Mouse (Mus musculus) layer of hippocampus, adult 18-20 months (tissue): ENCODE results near the gene Msx3. TPM values are rescaled to one million over a fixed set of nuclear protein-coding genes. Genes with fewer than 3 reads are reported as not detected.
A peak's percentile ranks its signal among the peaks of the same experiment; 100 is the strongest.

Experiments
- DNase-seq, 2 experiments: peaks; one replicate each; pipeline ENCODE4 v3.0.0; 2022; ENCODE audit warnings: low spot score in 2 of 2
- total RNA-seq, 2 experiments: library from RNA; stranded (reverse); gene quantifications; 2 replicates each; pipeline ENCODE4 v1.2.3; 2021

The Msx3 gene
- total RNA-seq, 2 experiments from 2014 or later = 0.15 TPM; not detected in 1

DNA sequence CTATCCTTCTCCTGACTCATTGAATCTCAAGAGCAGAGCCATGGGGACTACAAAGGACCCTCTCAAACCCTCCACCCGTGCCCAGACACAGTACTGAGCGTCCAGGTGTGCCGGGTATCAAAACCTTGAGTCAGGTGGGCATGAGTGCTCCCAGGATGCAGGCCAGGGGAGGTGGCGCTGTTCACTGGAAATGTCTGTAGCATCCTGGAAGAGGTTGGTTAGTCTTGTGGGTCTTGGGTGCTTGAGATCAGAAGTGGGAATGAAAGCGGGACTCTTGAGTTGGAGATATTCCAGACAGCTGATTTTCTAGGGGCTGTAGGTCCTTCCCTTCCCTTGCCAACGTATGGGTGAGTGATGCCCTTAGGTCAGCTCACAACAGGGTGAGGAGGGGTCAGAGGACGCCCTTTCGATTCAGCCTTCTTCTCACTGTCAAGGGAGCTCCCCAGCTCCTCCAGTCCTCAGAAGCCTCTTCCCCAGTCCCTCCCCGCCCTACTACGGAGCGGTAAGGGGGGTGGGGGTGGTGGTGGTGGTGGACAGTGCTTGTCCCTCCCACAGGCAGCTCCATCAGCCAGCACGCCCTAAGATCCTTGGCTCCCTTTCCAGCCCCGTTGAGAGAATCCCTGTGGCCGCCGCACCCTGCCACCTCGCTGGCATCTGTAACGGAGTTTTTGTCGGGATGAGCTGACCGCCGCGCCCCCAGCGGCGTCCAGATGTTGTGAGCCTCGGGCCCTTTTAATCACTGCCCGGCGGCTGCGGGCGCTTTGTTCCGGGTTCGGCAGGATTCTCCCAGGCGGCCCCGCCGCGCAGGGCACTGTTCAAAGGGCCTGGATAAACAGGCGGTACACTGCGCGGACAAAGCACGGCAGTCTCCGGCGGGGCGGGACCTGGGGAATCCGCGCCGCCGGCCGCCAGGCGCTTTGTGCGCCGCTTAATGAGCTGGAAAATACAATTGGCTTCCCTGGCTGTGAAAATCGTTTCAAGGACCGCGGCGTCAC is 8.8 kb upstream of the Msx3 start:
- DNase-seq = no peak

DNA sequence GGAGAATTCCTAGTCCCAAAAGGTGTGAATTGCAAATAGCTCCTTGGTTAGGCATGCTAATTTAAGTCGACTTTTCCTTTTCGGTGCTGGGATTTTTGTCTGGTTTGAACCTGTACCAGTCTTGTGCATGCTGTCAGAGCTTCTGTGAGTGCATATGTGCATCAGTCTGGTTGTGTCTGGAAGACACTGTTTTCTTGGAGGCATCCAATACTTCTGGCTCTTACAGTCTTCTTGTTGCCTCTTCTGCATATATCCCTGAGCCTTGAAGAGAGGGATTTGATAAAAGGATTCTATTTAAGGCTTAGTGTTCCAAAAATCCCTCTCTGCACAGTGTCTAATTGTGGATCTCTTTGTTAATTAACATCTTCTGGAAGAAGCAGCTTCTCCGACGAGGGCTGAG is 5.2 kb upstream of the Msx3 start:
- peak; percentile 36 to 77 for DNase-seq

DNA sequence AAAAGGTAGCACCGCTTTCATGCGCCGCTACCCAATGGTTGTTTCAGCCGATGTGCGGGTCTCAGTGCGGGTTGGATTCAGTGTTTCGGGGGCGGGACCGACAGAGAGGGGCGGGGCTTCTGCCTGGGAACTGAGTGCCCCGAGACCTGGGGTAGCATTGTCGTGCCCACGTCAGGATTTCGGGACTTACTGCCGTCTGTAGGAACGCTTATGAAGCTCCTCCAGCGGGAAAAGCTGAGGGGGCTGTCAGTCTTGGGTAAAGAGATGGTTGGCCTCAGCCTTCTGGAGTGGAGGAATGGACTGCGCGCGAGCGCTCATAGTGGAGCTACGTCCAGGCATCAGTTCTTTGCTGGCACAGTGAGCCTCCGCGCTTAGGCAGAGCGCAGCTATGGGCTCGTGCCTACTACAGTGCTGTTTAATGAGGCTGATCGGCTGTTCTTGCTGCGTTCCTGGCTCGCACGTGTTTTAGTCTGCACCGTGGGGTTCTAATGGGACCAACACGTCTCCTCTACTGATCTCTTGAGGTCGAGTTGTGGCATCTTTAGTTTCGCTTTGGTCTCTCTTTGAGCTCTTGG is 313 bp upstream of the Msx3 start:
- no peak for DNase-seq

DNA sequence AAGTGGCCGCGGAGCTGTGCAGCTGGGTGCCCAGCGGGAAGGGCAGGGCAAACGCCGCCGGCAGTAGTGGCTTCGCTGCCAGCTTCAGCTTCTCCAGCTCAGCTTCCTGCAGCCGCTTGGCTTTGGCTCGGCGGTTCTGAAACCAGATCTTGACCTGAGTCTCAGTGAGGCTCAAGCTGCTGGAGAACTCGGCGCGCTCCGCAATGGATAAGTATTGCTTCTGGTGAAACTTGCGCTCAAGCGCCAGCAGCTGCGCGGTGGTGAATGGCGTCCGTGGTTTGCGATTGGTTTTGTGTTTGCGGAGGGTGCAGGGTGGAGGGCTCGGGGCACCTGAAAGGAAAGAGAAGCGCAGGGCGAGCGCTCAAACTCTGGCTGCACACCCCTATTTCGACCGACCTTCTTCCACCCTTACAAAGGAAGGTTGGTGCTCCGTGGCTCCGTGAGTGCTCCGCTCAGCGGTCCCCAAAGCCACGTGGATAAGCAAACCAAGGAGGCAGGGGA is 1.0 kb downstream of the Msx3 start:
- no peak for DNase-seq

DNA sequence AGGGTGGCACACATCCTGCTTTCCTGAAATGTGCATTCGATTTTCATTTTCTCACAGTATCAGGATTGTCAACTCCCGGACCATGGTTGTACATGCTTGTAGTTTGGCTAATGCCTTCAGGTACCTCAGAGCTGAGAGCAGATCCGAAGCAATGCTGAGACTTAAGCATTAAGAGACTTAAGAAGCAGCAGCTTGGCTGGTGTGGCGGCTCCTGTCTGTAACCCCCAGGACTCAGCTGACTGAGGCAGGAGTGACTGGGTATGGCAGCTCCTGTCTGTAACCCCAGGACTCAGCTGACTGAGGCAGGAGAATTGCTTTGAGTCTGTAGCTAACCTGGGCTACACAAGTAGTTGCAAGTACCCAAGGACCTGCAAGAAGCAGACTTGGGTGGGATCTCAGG is 3.3 kb downstream of the Msx3 start:
- DNase-seq = no peak

DNA sequence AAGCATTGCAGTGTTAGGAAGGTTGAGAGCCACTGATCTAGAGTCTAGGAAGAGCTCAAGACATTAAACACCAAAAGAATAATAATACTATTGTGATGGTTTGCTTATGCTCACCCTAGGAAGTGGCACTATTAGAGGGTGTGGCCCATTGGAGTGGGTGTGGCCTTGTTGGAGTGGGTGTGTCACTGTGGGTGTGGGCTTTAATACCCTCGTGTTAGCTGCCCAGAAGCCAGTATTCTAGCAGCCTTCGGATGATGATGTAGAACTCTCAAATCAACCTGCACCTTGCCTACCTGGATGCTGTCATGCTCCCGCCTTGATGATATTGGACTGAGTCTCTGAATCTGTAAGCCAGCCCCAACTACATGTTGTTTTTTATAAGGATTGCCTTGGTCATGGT is 6.2 kb downstream of the Msx3 start:
- no peak for DNase-seq

DNA sequence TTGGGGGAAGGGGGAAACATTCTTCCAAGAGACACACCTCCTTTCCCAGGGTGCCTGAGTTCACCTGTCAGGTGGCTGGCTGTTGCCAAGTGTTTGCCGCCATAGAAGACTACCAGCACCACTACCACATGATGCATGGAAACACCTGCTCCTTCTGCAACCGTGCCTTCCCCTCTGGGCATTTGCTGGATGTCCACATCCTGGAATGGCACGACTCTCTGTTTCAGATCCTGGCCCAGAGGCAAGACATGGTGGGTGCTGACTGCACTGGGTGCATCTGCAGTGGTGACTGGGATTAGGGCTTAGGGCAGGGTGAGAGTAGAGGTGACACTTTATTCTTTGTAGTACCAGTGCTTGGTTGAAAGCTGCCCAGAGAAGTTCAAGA is 11.7 kb downstream of the Msx3 start:
- DNase-seq = no peak

DNA sequence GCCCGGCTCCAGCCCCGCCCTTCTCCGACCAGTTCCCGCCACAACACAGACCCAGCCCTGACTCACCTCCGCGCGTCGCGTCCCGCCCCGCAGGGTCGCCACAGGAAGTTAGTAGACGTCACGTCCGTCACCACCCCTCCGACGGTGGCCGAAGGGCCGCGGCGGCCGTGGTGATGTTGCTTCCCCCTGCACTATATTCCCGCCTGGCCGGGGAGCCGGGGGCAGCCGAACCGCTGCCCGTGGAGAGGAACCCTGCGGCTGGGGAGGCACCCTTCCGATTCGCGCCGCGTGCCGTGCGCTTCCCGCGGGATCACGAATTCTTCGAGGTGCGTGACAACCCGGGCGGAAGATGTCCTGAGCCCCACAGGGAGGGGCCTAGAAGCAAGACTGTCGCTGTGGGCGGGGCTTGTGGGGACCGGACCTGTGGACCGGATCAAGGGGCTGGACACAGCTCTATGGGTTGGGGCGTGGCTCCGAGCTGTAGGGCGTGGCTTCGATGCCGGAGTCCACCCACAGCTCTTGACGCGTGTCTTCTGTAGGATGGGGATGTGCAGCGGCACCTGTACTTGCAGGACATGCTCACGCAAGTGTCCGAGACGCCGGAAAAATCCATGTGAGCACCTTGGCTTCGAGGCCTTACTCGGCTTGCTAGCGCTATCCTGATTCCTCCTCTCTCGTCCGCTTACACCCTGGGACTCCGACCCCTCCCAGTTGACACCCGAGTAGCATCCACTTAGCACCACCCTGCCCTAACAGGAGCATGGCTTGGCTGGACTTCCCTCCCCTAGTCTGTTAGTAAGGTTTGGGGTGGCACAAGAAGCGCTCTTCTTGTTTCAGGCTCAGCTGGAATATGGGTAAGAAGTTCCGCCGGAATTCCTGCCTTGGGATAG is 12.4 kb downstream of the Msx3 start, which contains the start of the genes Zfp511 and Tubgcp2:
TSS of gene Zfp511 (plus strand) at position 111 of the 890 bp plus-strand sequence.
TSS of gene Tubgcp2 (minus strand) at position 389 of the 890 bp plus-strand sequence.
- peak; percentile 89 to 94 for DNase-seq

DNA sequence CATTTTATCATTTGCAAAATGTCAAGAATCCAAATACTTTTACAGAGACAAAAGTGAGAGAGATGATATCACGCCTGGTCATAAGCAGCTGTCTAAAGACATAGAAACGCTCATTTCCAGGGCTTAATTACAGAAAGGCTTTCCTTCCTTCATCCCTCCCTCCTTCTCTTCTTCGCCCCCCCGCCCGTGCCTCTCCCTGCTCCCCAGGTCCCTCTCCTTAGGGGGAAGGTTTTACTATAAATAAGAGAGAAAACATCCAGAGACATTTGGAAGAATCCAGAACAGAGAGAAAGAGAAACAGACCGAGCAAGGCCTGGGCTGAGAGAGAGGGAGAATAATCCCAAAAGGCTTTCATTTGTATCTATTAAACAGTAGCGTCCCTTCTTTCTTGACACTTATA is 13.4 kb downstream of the Msx3 start:
- DNase-seq = no peak

DNA sequence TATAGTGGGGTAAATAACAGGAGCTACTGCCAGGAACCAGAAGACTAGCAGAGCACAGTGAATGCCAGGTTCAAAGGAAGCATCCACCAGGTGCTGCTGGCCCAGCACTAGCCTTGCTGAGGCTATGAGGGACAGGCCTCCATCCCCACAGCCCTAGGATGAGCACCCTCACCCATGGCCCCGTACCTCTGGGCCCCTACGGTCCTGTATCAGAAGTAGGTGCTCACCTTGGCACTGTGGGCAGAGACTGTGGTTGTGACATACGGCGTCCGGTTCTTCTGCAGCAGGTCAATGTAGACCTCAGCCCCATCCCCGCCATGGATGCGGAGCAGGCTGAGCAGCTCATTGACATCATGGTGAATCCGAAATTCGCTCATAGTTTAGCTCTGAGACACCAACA is 15.5 kb downstream of the Msx3 start:
- DNase-seq = no peak

DNA sequence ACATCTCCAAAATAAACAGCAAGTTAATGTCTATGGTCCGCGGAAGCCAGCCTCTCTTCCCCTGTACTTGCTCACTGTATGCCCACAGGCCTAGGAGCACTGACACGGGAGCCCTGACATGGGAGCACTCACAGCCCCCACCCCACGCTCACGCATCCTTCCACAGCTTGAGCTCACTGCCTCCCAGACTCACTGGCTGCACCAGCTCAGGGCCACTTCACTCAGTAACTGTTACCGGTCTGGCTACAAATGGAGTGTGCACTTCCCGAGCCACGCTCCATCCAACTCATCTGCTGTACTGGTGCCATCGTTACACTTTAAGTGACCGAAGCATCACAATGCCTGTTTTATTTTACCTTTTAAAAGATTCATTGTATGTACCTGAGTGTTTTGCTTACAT is 16.5 kb downstream of the Msx3 start:
- no peak for DNase-seq

DNA sequence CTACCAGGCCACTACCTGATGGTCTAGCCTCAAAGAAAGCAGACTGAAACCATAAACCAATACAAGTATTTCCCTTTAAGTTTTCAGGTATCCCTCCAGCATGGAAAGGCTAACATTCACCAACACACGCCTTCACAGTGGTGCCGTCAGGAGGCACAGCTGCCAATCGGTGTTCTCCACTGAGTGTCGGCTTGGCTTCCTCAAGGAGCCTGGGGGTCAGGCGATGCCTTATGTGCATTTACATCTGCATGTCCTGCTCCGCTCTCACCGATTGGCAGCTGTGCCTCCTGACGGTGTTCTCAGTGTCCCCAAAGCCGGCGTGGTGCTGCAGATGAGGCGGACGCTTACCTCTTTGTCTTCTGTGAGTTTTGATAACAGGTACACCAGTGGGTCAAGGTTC is 17.1 kb downstream of the Msx3 start:
- DNase-seq = no peak

DNA sequence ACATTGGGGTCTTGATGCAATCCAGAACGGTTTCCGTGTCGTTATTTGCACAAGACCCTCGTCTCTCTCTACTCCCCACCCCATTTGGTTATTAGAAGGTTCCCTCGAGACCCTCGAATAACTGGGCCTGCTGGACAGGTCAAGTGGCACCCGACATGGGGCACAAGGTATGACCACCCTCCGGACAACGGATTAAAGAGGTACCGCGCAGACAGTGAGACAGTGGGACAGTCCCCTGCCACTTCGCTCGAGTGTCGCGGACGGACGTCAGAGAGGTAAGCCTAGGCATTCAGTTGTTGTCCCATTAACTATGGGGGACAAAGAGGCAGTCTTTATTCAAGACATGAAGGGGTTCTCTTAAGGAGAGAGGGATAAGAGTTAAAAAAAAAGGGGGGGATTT is 37.6 kb downstream of the Msx3 start:
- DNase-seq = no peak

DNA sequence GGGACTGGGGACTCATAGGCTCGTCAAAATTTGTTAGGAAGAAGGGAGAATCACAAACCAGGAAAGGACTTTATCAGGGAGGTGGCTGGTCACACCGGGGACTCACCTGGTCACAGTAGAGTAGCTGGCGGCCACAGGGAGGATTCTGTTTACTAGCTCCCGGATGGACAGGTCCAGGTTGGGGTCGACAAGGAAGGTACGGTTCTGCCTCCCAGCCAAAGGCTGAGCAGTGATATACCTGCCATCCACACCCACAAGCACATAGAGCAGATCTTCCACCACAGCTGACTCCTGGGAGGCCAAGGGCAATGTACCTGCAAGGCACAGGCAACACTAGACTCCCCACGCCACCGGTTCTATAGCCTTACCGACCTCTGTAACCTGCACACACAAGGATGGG is 41.1 kb downstream of the Msx3 start:
- no peak for DNase-seq

DNA sequence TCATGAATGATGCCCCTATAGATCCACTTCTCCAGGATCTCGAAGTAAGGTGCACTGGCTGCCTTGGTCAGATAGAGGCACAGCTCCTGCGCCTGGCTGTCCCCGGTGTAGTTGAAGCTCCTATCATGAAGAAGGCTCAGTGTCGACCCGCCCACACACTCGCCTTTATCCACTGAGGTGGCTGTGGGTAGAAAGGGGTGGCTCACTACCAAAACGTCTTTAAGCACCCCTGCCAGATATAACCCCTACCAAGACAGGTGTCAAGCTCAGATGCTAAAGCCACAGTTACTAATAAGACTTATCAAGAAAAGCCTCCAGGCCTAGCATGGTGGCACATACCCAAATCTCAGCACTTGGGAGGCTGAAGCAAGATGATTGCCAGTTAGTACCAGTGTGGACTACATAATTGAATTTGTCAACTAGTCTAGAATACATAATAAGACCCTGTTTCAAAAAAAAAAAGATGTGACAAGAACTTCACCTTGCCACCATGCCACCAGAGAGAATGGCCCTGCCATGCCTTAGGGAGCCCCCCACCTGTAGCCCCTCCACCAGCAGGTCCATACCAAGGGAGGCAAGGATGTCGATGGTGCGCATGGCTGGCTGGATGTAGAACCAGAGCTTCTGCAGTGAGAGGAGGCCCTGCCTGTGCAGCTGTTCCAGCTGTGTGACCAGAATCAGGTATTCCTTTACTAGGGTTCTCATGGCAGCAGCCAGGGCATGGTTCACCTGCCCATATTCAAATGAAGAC is 41.9 kb downstream of the Msx3 start:
- DNase-seq = no peak

DNA sequence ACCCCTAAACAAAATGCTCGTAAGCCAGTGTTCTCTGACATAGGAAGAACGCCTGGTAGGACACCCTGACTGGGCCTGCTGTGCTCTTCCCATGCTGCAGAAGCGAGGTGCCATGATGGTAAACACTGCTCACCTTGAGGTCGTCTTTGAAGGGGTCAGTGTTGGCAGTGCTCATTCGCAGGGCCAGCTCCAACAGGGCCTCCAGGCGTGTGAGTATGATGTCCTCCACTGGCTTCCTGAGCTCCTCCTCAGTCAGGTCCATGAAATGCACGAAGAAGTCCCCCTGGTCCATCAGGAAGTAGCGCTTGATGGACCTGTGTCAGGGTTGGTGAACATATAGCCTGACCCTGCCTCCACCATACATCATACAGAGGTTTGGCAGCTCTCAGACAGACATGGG is 44.2 kb downstream of the Msx3 start:
- DNase-seq = no peak

DNA sequence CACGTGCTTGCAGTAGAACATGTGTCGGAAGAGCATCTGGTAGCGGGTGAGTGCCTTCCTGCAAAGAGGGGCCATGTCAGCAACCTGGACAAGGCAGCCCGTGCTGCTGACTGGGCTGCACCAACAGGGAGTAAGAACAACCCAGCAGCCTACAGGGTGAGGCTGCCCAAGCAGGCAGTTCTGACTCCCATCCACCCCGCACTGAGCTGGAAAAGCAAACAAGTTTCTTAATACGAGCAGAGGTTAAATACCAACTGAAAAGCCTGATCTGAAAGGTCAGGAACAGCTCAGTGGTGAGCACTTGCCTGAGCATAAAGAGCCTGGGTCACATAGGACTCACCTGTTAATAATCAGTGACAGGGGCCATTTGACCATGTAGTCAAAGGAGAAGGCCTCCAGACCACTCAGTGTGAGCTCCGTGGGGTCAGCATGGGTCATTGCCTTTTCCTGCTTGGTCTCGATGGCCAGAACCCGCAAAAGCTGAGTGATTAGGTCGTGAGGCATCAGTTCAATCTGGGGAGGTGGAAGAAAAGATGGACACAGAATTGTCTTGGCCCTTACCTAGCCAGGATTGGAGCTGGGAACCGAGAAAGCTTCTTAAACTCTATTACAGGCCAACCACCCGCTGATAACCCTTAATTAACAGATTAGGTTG is 47.7 kb downstream of the Msx3 start:
- DNase-seq = no peak

DNA sequence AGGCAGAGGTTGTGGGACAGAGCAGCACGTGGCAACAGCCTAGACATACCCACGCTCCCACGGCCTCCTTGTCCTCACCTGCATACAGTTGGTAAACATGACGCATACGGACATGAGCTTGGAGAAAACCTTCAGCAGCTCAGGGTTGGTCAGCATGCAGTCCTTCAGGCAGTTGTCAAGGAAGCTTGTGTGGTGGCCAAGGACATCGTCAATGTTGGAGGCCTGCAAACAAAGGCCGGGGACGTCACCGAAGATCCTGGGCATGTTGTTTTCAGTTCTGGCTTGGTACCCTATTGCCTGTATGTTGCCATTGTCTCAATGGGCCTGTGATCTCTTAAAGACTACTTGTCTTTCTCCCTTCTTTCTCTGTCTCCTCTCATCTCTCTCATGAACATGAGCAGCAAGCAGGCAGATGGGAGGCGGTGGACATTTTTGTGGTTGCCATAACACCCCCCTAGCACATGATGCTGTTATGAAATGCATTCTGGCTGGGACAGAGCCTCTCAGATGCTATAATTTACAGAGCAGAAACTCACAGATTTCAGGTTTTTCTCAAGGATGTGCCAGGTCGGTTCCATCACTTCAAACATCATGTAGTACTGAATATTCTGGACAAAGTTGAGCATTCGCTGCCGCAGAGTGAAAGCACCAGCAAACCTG is 50.1 kb downstream of the Msx3 start:
- DNase-seq = peak; percentile 32 to 77
